Mouse (Mus musculus) cerebellum, adult 8-10 months (tissue): ENCODE results near the gene Calm3.

Experiments used
- DNase-seq: peaks from one replicate; pipeline ENCODE4 v3.0.0; 2022

Gene Calm3

GRCm38 (mm10) chr7:16938117-16938791, 14.3 kb upstream of the Calm3 start:
- DNase-seq, result no peak

DNA sequence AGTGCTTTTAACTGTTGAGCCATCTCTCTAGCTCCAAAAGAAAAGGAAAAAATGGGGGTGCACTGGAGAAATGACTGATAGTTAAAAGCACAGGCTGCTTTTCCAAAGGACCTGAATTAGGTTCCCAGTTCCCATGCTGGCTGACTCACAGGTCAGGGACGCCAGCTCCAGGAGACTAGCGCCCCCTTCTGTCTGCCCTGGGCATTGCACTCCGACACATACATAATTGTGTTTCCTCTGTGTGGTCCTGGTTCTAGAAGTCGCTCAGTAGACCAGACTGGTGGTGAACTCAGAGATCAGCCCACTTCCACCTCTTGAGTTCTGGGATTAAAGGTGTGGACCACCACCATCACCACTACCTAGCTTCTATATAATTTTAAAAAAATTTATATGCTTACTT, 13.4 kb upstream of the Calm3 start:
- no peak for DNase-seq

DNA sequence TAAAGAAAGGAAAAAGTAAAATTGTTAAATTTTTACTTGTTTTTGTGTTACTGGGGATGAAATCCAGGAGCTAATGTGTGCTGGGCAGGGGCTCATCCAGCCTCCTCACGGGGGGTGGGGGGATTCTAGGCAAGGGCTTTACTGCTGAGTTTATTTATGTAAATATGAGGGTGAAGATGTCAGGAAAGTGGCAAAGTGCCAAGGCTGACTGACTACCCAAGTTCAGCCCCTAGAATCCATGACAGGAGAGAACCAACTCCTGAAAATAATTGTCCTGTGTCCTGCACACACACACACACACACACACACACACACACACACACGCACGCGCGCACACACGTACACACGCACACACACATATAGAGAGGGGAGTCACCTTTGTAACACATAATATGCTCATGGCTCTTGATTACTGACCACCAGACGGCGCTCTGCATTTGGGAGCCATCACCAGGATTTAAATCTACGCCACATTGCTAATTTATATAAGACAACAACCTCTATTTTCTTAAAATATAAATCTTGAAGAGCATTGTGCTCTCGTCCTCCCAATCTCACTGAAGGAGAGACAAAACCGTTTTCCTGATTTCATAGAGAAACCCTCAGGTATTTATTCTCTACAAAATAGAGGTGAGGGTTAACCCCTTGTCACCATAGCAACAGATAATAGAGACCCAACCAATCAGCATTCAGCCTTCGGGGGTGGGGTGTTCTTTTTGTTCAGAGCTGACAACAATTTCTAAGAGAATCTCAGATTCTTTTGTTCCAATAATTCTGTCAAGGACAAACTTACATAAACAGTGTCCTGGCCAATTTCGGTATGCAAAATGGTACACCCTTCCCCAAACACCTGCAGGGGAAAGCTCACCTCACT, 9.0 kb upstream of the Calm3 start:
- peak; percentile 78 for DNase-seq

DNA sequence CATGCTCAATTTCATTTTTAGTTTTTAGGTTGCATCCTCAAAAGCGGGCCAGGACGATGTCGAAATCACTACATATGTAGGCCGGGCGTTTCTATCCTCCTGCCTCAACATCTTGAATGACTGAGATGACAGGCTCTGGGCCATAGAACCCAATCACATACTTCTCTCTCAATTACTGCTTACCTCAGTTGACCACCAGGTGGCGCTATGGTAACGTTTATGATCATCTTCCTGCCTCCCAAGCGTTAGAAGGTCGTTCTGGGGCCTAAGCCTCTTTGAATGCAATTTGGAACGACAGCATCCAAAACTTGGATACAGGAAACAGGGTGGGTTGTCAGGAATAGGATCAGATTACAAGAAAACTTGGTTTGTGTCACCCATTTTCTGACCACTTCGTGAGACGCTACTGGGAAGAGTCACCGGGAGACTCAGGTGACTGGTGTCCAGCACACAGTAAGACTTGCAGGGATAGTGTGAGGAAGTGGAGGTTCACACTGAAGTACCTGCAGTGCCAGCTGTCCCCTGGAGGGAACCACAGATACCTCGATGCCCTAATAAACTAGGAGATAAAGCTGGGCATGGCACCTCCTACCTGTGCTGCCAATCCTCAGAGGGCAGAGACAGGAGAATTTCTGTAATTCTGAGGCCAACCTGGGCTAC, 8.2 kb upstream of the Calm3 start:
- DNase-seq, result peak; percentile 92

DNA sequence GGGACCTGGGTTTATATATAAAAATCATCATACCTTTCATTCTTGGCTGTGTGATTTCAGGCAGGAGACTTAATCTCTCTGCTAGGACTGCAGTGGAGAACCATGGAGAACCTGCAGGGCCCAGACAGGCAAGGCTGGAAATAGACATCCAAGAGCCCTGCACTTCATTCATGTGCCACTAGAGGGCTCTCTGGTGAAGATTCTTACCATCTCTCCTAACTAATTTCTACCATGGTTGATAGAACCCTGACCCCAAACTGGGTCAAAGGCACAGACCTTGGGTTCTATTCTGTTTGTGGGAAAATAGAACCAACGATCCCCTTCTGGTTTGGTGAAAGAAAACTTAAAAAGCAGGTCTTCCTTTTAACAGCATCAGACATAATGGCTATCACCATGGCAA, 6.9 kb upstream of the Calm3 start:
- DNase-seq, result peak; percentile 82

GRCm38 (mm10) chr7:16928341-16928740, 4.4 kb upstream of the Calm3 start:
- DNase-seq, result no peak

DNA sequence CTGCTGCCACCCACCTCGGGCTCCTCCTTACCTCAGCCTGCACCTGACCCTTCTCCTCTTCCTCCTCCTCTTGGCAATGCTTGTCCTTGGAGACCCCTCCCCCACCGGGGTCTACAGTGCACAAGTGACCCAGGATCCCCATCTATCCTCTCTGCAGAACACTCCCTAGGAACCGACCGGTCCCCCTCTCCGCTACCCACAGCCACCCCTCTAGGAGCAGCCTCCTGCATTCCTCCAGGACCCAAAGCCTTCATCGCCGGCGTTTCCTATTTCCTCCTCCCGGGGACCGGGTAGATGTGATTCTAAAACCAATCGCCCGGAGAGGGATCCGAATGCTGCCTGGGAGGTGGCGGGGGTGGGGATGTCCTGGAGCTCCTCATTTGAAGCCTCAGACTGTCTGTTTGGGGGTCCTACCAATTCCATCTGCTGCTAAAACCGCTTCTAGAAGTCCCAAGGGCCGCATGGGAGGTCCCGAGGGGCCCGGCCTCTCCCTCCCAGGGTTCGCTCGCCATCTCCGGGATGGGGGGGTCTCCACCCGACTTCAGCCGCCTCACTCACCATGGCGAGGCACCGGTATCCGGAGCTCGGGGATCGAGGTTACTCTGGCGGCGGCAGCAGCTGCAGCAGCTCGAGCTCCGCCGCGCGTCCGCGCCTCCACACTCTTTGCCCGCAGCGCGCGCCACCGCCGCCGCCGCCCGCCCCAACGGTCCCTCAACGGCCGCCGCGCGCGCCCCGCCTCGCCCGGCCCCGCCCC, 454 bp downstream of the Calm3 start:
- DNase-seq, result peak; percentile 69

GRCm38 (mm10) chr7:16922360-16922973, 1.4 kb downstream of the Calm3 start:
- peak; percentile 61 for DNase-seq

- DNase-seq, result peak; percentile 57
Observed at GRCm38 (mm10) chr7:16921881-16922335, 2.0 kb downstream of the Calm3 start.

- DNase-seq, result peak; percentile 50
Observed at GRCm38 (mm10) chr7:16920818-16921791, 2.8 kb downstream of the Calm3 start.

DNA sequence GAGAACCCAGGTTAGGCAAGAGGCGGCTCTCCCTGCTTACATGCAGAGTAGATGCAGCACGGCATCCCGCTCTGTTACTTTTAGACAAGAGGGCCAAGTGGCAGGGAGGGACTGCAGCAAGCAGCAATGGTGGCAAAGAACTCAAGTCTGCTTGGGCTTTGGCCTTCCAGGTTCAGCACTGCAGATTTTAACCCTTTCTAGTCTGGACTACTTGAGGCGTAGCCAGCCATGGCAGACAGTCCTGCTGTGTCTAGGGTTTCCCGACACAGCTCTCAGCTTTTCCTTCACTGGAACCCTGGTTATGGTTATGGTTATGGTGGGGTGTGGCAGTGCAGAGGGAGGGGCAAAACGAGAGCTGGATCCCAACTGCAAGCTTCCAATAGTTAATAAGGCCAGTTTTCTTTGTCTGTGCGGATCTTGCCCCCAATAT, 3.7 kb downstream of the Calm3 start:
- no peak for DNase-seq

DNA sequence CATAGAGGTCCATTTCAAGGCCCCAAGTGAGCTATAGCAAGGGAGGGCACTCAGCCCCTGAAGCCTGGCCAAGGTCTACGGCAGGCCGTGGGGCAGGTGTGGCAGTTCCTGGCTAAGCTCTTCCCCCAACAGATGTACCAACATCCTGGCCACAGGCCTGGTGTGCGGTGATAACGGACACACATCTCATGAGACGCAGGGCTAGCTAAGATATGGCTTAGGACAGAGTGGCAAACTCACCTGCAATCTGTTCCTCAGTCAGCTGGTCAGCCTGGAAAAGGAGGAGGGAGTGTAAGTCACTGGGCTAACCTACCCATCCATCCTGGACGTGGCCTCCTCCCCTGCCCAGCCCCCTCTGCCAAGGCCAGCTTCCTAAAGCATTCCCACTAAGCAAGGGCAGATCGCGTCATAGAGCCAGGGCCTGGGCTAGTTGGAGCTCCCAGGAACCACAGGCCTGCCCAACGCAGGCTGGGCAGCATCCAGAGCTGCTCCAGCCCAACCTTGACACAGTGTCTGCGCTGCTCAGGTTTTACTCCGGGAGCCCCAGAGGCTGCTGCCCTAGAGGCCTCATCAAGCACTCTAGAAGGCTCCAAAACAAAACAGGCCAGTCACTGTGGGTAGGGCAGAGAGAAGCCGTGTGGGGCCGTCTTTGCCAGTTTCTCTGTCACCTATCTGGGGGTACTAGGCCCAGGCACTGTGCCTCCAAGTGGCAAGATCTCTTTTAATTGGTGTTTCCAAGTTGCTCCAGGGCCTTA, 4.3 kb downstream of the Calm3 start:
- DNase-seq, result peak; percentile 47

- peak; percentile 44 for DNase-seq
Observed at GRCm38 (mm10) chr7:16918670-16919069, 5.2 kb downstream of the Calm3 start.

GRCm38 (mm10) chr7:16918014-16918413, 5.9 kb downstream of the Calm3 start:
- DNase-seq, result peak; percentile 42

DNA sequence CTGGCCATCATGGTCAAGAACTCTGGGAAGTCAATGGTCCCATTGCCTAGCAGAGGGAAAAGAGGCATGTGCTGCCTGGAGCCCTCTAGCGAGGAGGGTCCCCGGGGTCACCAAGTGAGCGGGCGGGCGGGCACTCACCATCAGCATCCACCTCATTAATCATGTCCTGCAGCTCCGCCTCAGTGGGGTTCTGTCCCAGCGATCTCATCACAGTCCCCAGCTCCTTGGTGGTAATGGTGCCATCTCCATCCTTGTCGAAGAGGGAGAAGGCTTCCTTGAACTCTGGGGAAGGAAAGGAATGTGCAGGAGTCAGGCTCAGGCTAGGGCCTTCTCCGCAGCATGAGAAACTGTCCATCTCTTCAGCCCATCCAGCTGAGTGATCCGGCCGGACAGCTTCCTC, 6.5 kb downstream of the Calm3 start:
- DNase-seq, result no peak

DNA sequence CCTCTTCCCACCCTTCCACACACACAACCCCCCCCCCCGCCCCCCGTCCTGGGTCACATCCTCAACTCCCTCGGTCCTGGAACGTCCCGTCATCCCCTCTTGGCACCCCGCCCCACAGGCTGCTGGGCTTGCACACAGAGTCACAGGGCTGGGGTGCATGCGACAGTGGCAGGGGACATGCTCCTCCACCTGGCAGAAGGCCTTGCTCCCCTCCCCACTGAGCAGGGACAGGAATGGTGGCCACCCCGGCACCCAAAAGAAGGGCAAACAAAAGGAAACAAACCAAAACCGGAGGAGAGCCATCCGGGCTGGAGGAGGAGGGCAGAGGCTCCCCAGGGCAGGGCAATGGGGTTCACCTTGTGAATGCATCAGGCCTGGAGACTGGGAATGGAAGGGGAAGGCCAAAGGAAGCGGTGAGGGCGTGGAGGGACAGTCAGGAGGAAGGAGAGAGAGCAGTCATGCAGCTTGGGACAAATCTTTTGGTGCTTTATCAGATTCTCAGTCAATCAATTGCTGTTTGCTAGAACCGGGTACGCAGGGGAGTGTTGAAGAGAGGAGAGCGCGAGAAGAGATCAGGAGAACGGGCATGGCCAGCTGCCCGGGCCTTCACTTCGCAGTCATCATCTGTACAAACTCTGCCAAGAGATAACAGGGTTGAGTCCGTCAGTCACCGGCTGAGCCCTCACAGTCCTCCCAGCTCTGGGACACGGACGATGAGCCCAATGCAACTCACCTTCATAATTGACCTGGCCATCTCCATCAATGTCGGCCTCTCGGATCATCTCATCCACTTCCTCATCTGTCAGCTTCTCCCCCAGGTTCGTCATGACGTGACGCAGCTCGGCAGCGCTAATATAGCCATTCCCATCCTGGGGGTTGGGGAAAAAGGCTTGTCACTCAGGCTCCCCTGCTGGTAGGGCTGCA, 7.3 kb downstream of the Calm3 start:
- peak; percentile 54 for DNase-seq

GRCm38 (mm10) chr7:16915461-16916340, 8.2 kb downstream of the Calm3 start:
- no peak for DNase-seq
